Mouse (Mus musculus): ENCODE results near the gene Olfr1414. TPM values are rescaled to one million over a fixed set of nuclear protein-coding genes. Genes with fewer than 3 reads are reported as not detected.

Olfr1414 gene
- not detected for polyA plus RNA-seq (2015; fragmentation: Illumina TruSeq; extraction: RNeasy Lipid Tissue Mini Kit (QIAGEN cat#74804); ENCODE audit: low read depth, low replicate concordance)

GRCm38 (mm10) chr1:92518561-92518960 is at the start of gene Olfr1414:
Gene Olfr1414, minus strand, starts transcription at chr1:92518661.

GRCm38 (mm10) chr1:92496001-92496400 is 22.5 kb downstream of the Olfr1414 start, which contains the start of gene Olfr1415:
Gene Olfr1415, minus strand, starts transcription at chr1:92496101.

GRCm38 (mm10) chr1:92485013-92485412 is 33.4 kb downstream of the Olfr1414 start, which contains the start of gene Olfr1416:
Gene Olfr1416, minus strand, starts transcription at chr1:92485113.

GRCm38 (mm10) chr1:92473165-92474041 is 45.1 kb downstream of the Olfr1414 start, which contains the start of gene Ndufa10:
Gene Ndufa10, minus strand, starts transcription at chr1:92473860.

Other genes with a start within 250 kb of the Olfr1414 start
- 204 TPM for gene Ndufa10, start 44.8 kb downstream of the Olfr1414 start, polyA plus RNA-seq (2015; fragmentation: Illumina TruSeq; extraction: RNeasy Lipid Tissue Mini Kit (QIAGEN cat#74804); ENCODE audit: low read depth, low replicate concordance)
- not detected for gene Olfr1416, start 33.5 kb downstream of the Olfr1414 start, polyA plus RNA-seq (2015; fragmentation: Illumina TruSeq; extraction: RNeasy Lipid Tissue Mini Kit (QIAGEN cat#74804); ENCODE audit: low read depth, low replicate concordance)
- not detected for gene Olfr1415, start 22.6 kb downstream of the Olfr1414 start, polyA plus RNA-seq (2015; fragmentation: Illumina TruSeq; extraction: RNeasy Lipid Tissue Mini Kit (QIAGEN cat#74804); ENCODE audit: low read depth, low replicate concordance)
- gene Olfr1413, start 52.7 kb upstream of the Olfr1414 start, polyA plus RNA-seq (2015; fragmentation: Illumina TruSeq; extraction: RNeasy Lipid Tissue Mini Kit (QIAGEN cat#74804); ENCODE audit: low read depth, low replicate concordance): not detected
- not detected for gene Olfr1412, start 67.1 kb upstream of the Olfr1414 start, polyA plus RNA-seq (2015; fragmentation: Illumina TruSeq; extraction: RNeasy Lipid Tissue Mini Kit (QIAGEN cat#74804); ENCODE audit: low read depth, low replicate concordance)
- not detected for gene Olfr1411, start 75.8 kb upstream of the Olfr1414 start, polyA plus RNA-seq (2015; fragmentation: Illumina TruSeq; extraction: RNeasy Lipid Tissue Mini Kit (QIAGEN cat#74804); ENCODE audit: low read depth, low replicate concordance)
- not detected for gene Olfr1410, start 87.1 kb upstream of the Olfr1414 start, polyA plus RNA-seq (2015; fragmentation: Illumina TruSeq; extraction: RNeasy Lipid Tissue Mini Kit (QIAGEN cat#74804); ENCODE audit: low read depth, low replicate concordance)
- not detected for gene Olfr12, start 99.1 kb upstream of the Olfr1414 start, polyA plus RNA-seq (2015; fragmentation: Illumina TruSeq; extraction: RNeasy Lipid Tissue Mini Kit (QIAGEN cat#74804); ENCODE audit: low read depth, low replicate concordance)
- gene Cops9, start 123.3 kb upstream of the Olfr1414 start, polyA plus RNA-seq (2015; fragmentation: Illumina TruSeq; extraction: RNeasy Lipid Tissue Mini Kit (QIAGEN cat#74804); ENCODE audit: low read depth, low replicate concordance): 505 TPM
- gene Otos, start 130.2 kb upstream of the Olfr1414 start, polyA plus RNA-seq (2015; fragmentation: Illumina TruSeq; extraction: RNeasy Lipid Tissue Mini Kit (QIAGEN cat#74804); ENCODE audit: low read depth, low replicate concordance): 0.77 TPM